Mouse (Mus musculus) heart, embryonic 15.5 days (tissue): ENCODE data around the gene Vmn1r107. TPM values are rescaled to one million over a fixed set of nuclear protein-coding genes. Genes with fewer than 3 reads are reported as not detected.
"Not testable (repeated sequence)": the region's sequence is repeated elsewhere in the genome, so short reads cannot be mapped to it uniquely, and the experiment has no call there.

ENCODE experiments used
- ATAC-seq: fragments of 200-750 bp; cut with Nextera tagmentation; replicated peaks from 2 replicates; pipeline ENCODE4 v1.8.0; 2017; ENCODE audit warnings: low read depth, moderate TSS enrichment; ENCODE audit not compliant: insufficient number of reproducible peaks, insufficient read depth, low FRiP score
- H3K27ac ChIP-seq: fragments of 300-500 bp; sonication (generic); 2 replicates; pipeline ENCODE4 v1.5.1; 2015; ENCODE audit warnings: mild to moderate bottlenecking, inconsistent platforms
- H3K27me3 ChIP-seq: fragments of 300-500 bp; sonication (generic); 2 replicates; pipeline ENCODE4 v1.6.1; 2015; ENCODE audit warnings: inconsistent platforms
- H3K36me3 ChIP-seq: fragments of 300-500 bp; sonication (generic); 2 replicates; pipeline ENCODE4 v1.6.1; 2015; ENCODE audit warnings: mild to moderate bottlenecking, inconsistent platforms
- H3K4me1 ChIP-seq: fragments of 300-500 bp; sonication (generic); replicated peaks from 2 replicates; pipeline ENCODE4 v1.6.1; 2015; ENCODE audit warnings: inconsistent platforms
- H3K4me2 ChIP-seq: fragments of 300-500 bp; sonication (generic); 2 replicates; pipeline ENCODE4 v1.6.1; 2015; ENCODE audit warnings: inconsistent platforms, mild to moderate bottlenecking, moderate library complexity
- H3K4me3 ChIP-seq: fragments of 300-500 bp; sonication (generic); 2 replicates; pipeline ENCODE4 v1.5.1; 2015; ENCODE audit warnings: mild to moderate bottlenecking, inconsistent platforms
- H3K9ac ChIP-seq: fragments of 300-500 bp; sonication (generic); 2 replicates; pipeline ENCODE4 v1.6.1; 2015; ENCODE audit warnings: mild to moderate bottlenecking, inconsistent platforms
- H3K9me3 ChIP-seq: fragments of 300-500 bp; sonication (generic); replicated peaks from 2 replicates; pipeline ENCODE4 v1.6.1; 2016; ENCODE audit warnings: inconsistent platforms
- WGBS: fragments of 180-500 bp; shearing (Covaris S2); methylation state at CpG from one replicate; pipeline ENCODE4 v1.1.7; 2015; ENCODE audit warnings: mixed read lengths; 5-methylcytosine and 5-hydroxymethylcytosine counted together
- polyA plus RNA-seq: library from polyadenylated mRNA; unstranded; fragments of >200 nt; fragmentation: Nextera tagmentation; extraction: Ambion mirVana; gene quantifications from 2 replicates; pipeline ENCODE4 v1.2.1, GENCODE M21; 2015

Vmn1r107 gene
- not detected in 2 replicates for polyA plus RNA-seq

DNA sequence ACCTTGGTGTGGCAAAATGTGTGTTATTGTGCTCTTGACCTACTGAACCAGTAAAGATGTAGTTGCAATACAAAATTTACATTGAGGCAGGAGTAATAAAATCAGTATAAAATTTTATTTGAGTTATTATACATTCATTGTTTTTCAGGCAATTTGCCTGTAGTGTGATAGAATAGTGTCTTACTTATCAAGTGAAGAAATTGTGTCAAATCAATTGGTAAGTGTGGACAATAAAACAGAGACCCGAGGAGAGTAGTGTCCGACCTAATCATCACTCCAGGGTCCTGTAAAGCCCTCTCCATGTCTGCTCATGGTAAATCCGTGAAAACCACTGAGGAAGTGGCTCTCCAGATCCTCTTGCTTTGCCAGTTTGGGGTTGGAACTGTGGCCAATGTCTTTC lies at the start of gene Vmn1r107:
TSS of gene Vmn1r107 (plus strand) at position 301 of the 400 bp plus-strand sequence.
- not testable (repeated sequence) for H3K4me3 ChIP-seq, H3K36me3 ChIP-seq, H3K27ac ChIP-seq, H3K9me3 ChIP-seq, ATAC-seq, H3K27me3 ChIP-seq, H3K4me2 ChIP-seq, H3K9ac ChIP-seq, H3K4me1 ChIP-seq
- WGBS = no CpG with 5 or more reads among the region's 3 CpGs

- H3K27ac ChIP-seq, ATAC-seq, H3K4me1 ChIP-seq, H3K4me2 ChIP-seq, H3K36me3 ChIP-seq, H3K4me3 ChIP-seq, H3K9ac ChIP-seq, H3K9me3 ChIP-seq, H3K27me3 ChIP-seq: not testable (repeated sequence)
- WGBS = no CpG with 5 or more reads among the region's 2 CpGs
Observed at GRCm38 (mm10) chr7:20703116-20703515, 34.4 kb downstream of the Vmn1r107 start, which contains the start of gene Vmn1r111. Gene Vmn1r111, minus strand, starts transcription at chr7:20703216.

Other genes with a start within 250 kb of the Vmn1r107 start
- not detected in 2 replicates for gene Vmn1r101, start 226.3 kb upstream of the Vmn1r107 start, polyA plus RNA-seq
- gene Gm10670, start 194.0 kb upstream of the Vmn1r107 start, polyA plus RNA-seq = not detected in 2 replicates
- not detected in 2 replicates for gene Vmn1r103, start 158.4 kb upstream of the Vmn1r107 start, polyA plus RNA-seq
- gene Vmn1r104, start 135.1 kb upstream of the Vmn1r107 start, polyA plus RNA-seq = not detected in 2 replicates
- not detected in 2 replicates for gene Gm5726, start 123.2 kb upstream of the Vmn1r107 start, polyA plus RNA-seq
- gene Gm4141, start 92.7 kb upstream of the Vmn1r107 start, polyA plus RNA-seq = not detected in 2 replicates
- not detected in 2 replicates for gene Gm4513, start 69.9 kb upstream of the Vmn1r107 start, polyA plus RNA-seq
- gene Vmn1r111, start 34.3 kb downstream of the Vmn1r107 start, polyA plus RNA-seq = not detected in 2 replicates
- gene Gm10668, start 61.7 kb downstream of the Vmn1r107 start, polyA plus RNA-seq = not detected in 2 replicates
- gene Vmn1r112, start 102.3 kb downstream of the Vmn1r107 start, polyA plus RNA-seq = not detected in 2 replicates
- gene Vmn1r113, start 118.4 kb downstream of the Vmn1r107 start, polyA plus RNA-seq = not detected in 2 replicates
- gene Vmn1r114, start 143.3 kb downstream of the Vmn1r107 start, polyA plus RNA-seq = not detected in 2 replicates
- not detected in 2 replicates for gene Vmn1r115, start 176.1 kb downstream of the Vmn1r107 start, polyA plus RNA-seq
- gene Vmn1r116, start 203.3 kb downstream of the Vmn1r107 start, polyA plus RNA-seq = not detected in 2 replicates
- not detected in 2 replicates for gene Vmn1r117, start 215.2 kb downstream of the Vmn1r107 start, polyA plus RNA-seq
- gene Vmn1r118, start 243.4 kb downstream of the Vmn1r107 start, polyA plus RNA-seq = not detected in 2 replicates